8 mouse cellular contexts compared by ENCODE assay signal in the genomic region with DNA sequence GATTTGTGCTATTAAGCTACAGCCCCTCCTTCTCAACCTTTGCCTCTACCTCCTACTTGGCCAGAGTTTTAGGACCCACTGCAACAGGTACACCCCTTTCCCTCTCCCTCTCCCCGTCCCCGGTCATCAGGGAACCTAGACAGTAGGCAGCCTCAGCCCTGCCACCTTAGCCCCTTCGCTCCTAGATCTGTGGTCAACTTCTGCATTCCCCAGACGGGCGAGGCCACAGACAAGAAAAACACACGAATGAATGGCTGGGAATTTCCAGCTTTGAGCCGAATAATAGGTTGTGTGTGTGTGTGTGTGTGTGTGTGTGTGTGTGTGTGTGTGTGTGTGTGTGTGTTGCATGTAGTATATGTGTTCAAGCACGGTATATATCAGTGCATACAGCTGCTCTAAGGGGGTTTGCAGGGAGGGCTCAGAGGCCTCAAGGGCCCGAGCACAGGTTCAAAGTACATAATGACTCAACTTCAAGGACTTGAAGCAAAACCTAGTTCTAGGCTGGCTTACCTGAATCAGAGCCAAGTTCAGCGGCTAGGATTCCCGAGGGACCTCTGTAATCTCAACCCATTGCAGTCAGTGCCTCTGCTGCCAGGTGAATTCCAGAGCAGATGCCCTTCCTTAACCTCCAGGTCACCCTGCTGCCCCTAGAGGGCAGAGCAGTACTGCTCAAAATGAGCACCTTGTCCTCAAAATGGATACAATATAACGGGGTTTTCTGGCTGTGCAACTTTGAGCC. TPM values are rescaled to one million over a fixed set of nuclear protein-coding genes. Genes with fewer than 3 reads are reported as not detected.
A peak's percentile ranks its signal among the peaks of the same experiment; 100 is the strongest.
DNase-seq lines count a peak whose midpoint lies in the region; ATAC-seq and TF ChIP-seq lines count a peak whose summit lies in the region.
"Had no signal": no experiment of that assay in that cellular context is flagged by ENCODE, and none has a peak within 500 bp of the region (broad histone marks: within the 10 kb centered on the region; RNA-seq: fewer than 3 reads in every experiment).

No protein-coding gene starts in this region.

- H3K9me3 ChIP-seq in heart, postnatal 0 days (replicated peaks; ENCODE audit: control insufficient read depth, low read length), result no peaks in the 10 kb centered on the region
- H3K9me3 ChIP-seq in lung, embryonic 14.5 days (ENCODE audit: low read depth, low read length), result no peaks in the 10 kb centered on the region
- no peaks in the 10 kb centered on the region for H3K9me3 ChIP-seq in stomach, postnatal 0 days (ENCODE audit: control insufficient read depth, low read length)

- WGBS in heart, postnatal 0 days, result 42% methylated on average over 11 of the region's 12 CpGs
- 42% methylated on average over 12 of the region's 12 CpGs for WGBS in lung, embryonic 14.5 days
- 47% methylated on average over 12 of the region's 12 CpGs for WGBS in stomach, postnatal 0 days

- no peaks in the 10 kb centered on the region for H3K27me3 ChIP-seq in heart, postnatal 0 days (ENCODE audit: control insufficient read depth, insufficient read depth, low read length)
- H3K27me3 ChIP-seq in lung, embryonic 14.5 days (ENCODE audit: insufficient read depth, low read length), result no peaks in the 10 kb centered on the region
- H3K27me3 ChIP-seq in stomach, postnatal 0 days (ENCODE audit: control insufficient read depth, insufficient read depth, low read length), result no peaks in the 10 kb centered on the region

- ATAC-seq in heart, postnatal 0 days (ENCODE audit: insufficient read depth, low read depth), result peak; percentile 42; the same call in 1 of the 2 replicates
- peak; percentile 48; the same call in 1 of the 2 replicates for ATAC-seq in lung, embryonic 14.5 days (ENCODE audit: insufficient read depth)
- peak; percentile 56 for ATAC-seq in stomach, postnatal 0 days (ENCODE audit: low FRiP score, low TSS enrichment)

- no peak overlapping the region for H3K4me3 ChIP-seq in heart, postnatal 0 days (ENCODE audit: low read depth, low read length)
- H3K4me3 ChIP-seq in lung, embryonic 14.5 days (ENCODE audit: low read depth, low read length), result no peak overlapping the region
- H3K4me3 ChIP-seq in stomach, postnatal 0 days (ENCODE audit: low read depth, low read length), result no peak overlapping the region

- H3K4me2 ChIP-seq in heart, postnatal 0 days (ENCODE audit: low read depth, low read length), result no peak overlapping the region
- H3K4me2 ChIP-seq in lung, embryonic 14.5 days, result no peak overlapping the region
- H3K4me2 ChIP-seq in stomach, postnatal 0 days (replicated peaks; ENCODE audit: low read depth), result no peak overlapping the region

- peak; percentile 49 for TF ChIP-seq CTCF in heart, postnatal 0 days (IDR thresholded peaks at IDR 0.05; ENCODE audit: low read depth)
- peak; percentile 53 for TF ChIP-seq CTCF in lung, embryonic 14.5 days (IDR thresholded peaks at IDR 0.05; ENCODE audit: low read depth)
- TF ChIP-seq CTCF in stomach, postnatal 0 days (IDR thresholded peaks at IDR 0.05; ENCODE audit: low read depth), result peak; percentile 63

- H3K4me1 ChIP-seq in heart, postnatal 0 days (ENCODE audit: control insufficient read depth, insufficient read depth), result peaks cover 29% of the 10 kb centered on the region
- H3K4me1 ChIP-seq in lung, embryonic 14.5 days (ENCODE audit: insufficient read depth), result peaks cover 2% of the 10 kb centered on the region; the same call in 1 of the 2 replicates
- H3K4me1 ChIP-seq in stomach, postnatal 0 days (replicated peaks; ENCODE audit: control insufficient read depth, insufficient read depth), result no peaks in the 10 kb centered on the region; the same call in 1 of the 2 replicates

- H3K27ac ChIP-seq in heart, postnatal 0 days (ENCODE audit: low read depth), result no peak overlapping the region
- H3K27ac ChIP-seq in lung, embryonic 14.5 days (ENCODE audit: low read depth), result no peak overlapping the region; the same call in 1 of the 2 replicates
- peak overlapping the region; percentile 78 for H3K27ac ChIP-seq in stomach, postnatal 0 days (replicated peaks)

- H3K9ac ChIP-seq in heart, postnatal 0 days (replicated peaks; ENCODE audit: low read depth, low read length), result no peak overlapping the region
- H3K9ac ChIP-seq in lung, embryonic 14.5 days, result no peak overlapping the region
- H3K9ac ChIP-seq in stomach, postnatal 0 days (ENCODE audit: low read length), result 0 out of 2 replicates have a peak overlapping the region, but pooled peaks have one; percentile 4

- no peak for TF ChIP-seq EP300 in heart, postnatal 0 days (IDR thresholded peaks at IDR 0.05; ENCODE audit: low read depth)
- TF ChIP-seq EP300 in stomach, postnatal 0 days (optimal IDR thresholded peaks at IDR 0.05), result no peak

- no peaks in the 10 kb centered on the region for H3K36me3 ChIP-seq in heart, postnatal 0 days (replicated peaks; ENCODE audit: control insufficient read depth, insufficient read depth, low read length)
- no peaks in the 10 kb centered on the region for H3K36me3 ChIP-seq in lung, embryonic 14.5 days (ENCODE audit: insufficient read depth)
- no peaks in the 10 kb centered on the region for H3K36me3 ChIP-seq in stomach, postnatal 0 days (ENCODE audit: control insufficient read depth, insufficient read depth, low read length)

- peak; percentile 48 for DNase-seq in ovary, postnatal 36 days (ENCODE audit: low spot score)
- DNase-seq in ovary, postnatal 14 days (ENCODE audit: low spot score), result no peak
- peak; percentile 52 for DNase-seq in adrenal gland, adult 8-10 months
- DNase-seq in heart, postnatal 0 days (ENCODE audit: low spot score), result peak; percentile 39
- DNase-seq in lung, embryonic 14.5 days, result peak; percentile 61
- peak; percentile 74 for DNase-seq in stomach, postnatal 0 days (ENCODE audit: low spot score)
- no peak for DNase-seq in frontal cortex, postnatal 25 days (ENCODE audit: low spot score in 2 of 2)

RNA-seq across cellular contexts. Expression of a gene that starts 13.6 kb away (rescaled TPM):
- 10 to 100 TPM; 27.2 to 62.7 (median 45.0) TPM for total RNA-seq in adrenal gland, adult 8-10 months (2022)
- 2.3 and 6.2 TPM in 2 replicates for total RNA-seq in heart, postnatal 0 days (2014; rRNA removed; ENCODE audit: low replicate concordance)
- 3.3 and 4.1 TPM in 2 replicates for polyA plus RNA-seq in heart, postnatal 0 days (2015; fragmentation: Nextera tagmentation; extraction: Ambion mirVana)
- polyA plus RNA-seq in lung, embryonic 14.5 days (2014; fragmentation: Nextera tagmentation; extraction: Ambion mirVana), result 7.3 and 8.0 TPM in 2 replicates
- polyA plus RNA-seq in stomach, postnatal 0 days (2015; fragmentation: Nextera tagmentation; extraction: Ambion mirVana), result 18.0 and 21.9 TPM in 2 replicates

RNA-seq across cellular contexts. Expression of a gene that starts 24.8 kb away (rescaled TPM):
- total RNA-seq in adrenal gland, adult 8-10 months (2022), result 1 to 10 TPM in 3 of 4 experiments, under 1 TPM in 1; 0.55 to 4.4 (median 1.7) TPM
- total RNA-seq in heart, postnatal 0 days (2014; rRNA removed; ENCODE audit: low replicate concordance), result not detected in 2 replicates
- 0.25 TPM in 1 of 2 replicates, not detected in the other for polyA plus RNA-seq in heart, postnatal 0 days (2015; fragmentation: Nextera tagmentation; extraction: Ambion mirVana)
- polyA plus RNA-seq in lung, embryonic 14.5 days (2014; fragmentation: Nextera tagmentation; extraction: Ambion mirVana), result not detected in 2 replicates
- polyA plus RNA-seq in stomach, postnatal 0 days (2015; fragmentation: Nextera tagmentation; extraction: Ambion mirVana), result 0.42 and 0.55 TPM in 2 replicates

RNA-seq across cellular contexts. Expression of a gene that starts 40.0 kb away (rescaled TPM):
- under 1 TPM in 1 of 4 experiments, not detected in 3; 0.59 TPM for total RNA-seq in adrenal gland, adult 8-10 months (2022)
- total RNA-seq in heart, postnatal 0 days (2014; rRNA removed; ENCODE audit: low replicate concordance), result 1.7 TPM in 1 of 2 replicates, not detected in the other
- not detected in 2 replicates for polyA plus RNA-seq in heart, postnatal 0 days (2015; fragmentation: Nextera tagmentation; extraction: Ambion mirVana)
- not detected in 2 replicates for polyA plus RNA-seq in lung, embryonic 14.5 days (2014; fragmentation: Nextera tagmentation; extraction: Ambion mirVana)
- 0.06 TPM in 1 of 2 replicates, not detected in the other for polyA plus RNA-seq in stomach, postnatal 0 days (2015; fragmentation: Nextera tagmentation; extraction: Ambion mirVana)
- polyA plus RNA-seq: heart, embryonic 14.5 days had no signal

RNA-seq across cellular contexts. Expression of a gene that starts 52.7 kb away (rescaled TPM):
- 100 to 1,000 TPM; 145 to 165 (median 158) TPM for total RNA-seq in adrenal gland, adult 8-10 months (2022)
- 620 and 677 TPM in 2 replicates for total RNA-seq in heart, postnatal 0 days (2014; rRNA removed; ENCODE audit: low replicate concordance)
- polyA plus RNA-seq in heart, postnatal 0 days (2015; fragmentation: Nextera tagmentation; extraction: Ambion mirVana), result 290 and 300 TPM in 2 replicates
- 58.3 and 61.0 TPM in 2 replicates for polyA plus RNA-seq in lung, embryonic 14.5 days (2014; fragmentation: Nextera tagmentation; extraction: Ambion mirVana)
- 62.3 and 66.7 TPM in 2 replicates for polyA plus RNA-seq in stomach, postnatal 0 days (2015; fragmentation: Nextera tagmentation; extraction: Ambion mirVana)

RNA-seq across cellular contexts. Expression of a gene that starts 52.7 kb away (rescaled TPM):
- total RNA-seq in adrenal gland, adult 8-10 months (2022), result 10 to 100 TPM; 67.0 to 99.3 (median 78.5) TPM
- 41.6 and 80.6 TPM in 2 replicates for total RNA-seq in heart, postnatal 0 days (2014; rRNA removed; ENCODE audit: low replicate concordance)
- polyA plus RNA-seq in heart, postnatal 0 days (2015; fragmentation: Nextera tagmentation; extraction: Ambion mirVana), result 84.0 and 92.2 TPM in 2 replicates
- polyA plus RNA-seq in lung, embryonic 14.5 days (2014; fragmentation: Nextera tagmentation; extraction: Ambion mirVana), result 96.0 and 105 TPM in 2 replicates
- polyA plus RNA-seq in stomach, postnatal 0 days (2015; fragmentation: Nextera tagmentation; extraction: Ambion mirVana), result 58.8 and 61.7 TPM in 2 replicates

Comparison
In these comparisons a context has a peak if more than half of its experiments do, and no peak if none do; other contexts are left out.
1. DNase-seq: peak in ovary, postnatal 36 days (single experiment), adrenal gland, adult 8-10 months (single experiment), heart, postnatal 0 days (single experiment), lung, embryonic 14.5 days (single experiment) and stomach, postnatal 0 days (single experiment); none in ovary, postnatal 14 days (single experiment) and frontal cortex, postnatal 25 days (0 of 2).
2. Peak in every context shown above with its lines, with median percentiles within 50 percentile points of each other: ATAC-seq and CTCF ChIP-seq.